Mouse (Mus musculus): Measurements from ENCODE around the gene 9930104L06Rik.
"Not testable (repeated sequence)": the region's sequence is repeated elsewhere in the genome, so short reads cannot be mapped to it uniquely, and the experiment has no call there.

9930104L06Rik gene

DNA sequence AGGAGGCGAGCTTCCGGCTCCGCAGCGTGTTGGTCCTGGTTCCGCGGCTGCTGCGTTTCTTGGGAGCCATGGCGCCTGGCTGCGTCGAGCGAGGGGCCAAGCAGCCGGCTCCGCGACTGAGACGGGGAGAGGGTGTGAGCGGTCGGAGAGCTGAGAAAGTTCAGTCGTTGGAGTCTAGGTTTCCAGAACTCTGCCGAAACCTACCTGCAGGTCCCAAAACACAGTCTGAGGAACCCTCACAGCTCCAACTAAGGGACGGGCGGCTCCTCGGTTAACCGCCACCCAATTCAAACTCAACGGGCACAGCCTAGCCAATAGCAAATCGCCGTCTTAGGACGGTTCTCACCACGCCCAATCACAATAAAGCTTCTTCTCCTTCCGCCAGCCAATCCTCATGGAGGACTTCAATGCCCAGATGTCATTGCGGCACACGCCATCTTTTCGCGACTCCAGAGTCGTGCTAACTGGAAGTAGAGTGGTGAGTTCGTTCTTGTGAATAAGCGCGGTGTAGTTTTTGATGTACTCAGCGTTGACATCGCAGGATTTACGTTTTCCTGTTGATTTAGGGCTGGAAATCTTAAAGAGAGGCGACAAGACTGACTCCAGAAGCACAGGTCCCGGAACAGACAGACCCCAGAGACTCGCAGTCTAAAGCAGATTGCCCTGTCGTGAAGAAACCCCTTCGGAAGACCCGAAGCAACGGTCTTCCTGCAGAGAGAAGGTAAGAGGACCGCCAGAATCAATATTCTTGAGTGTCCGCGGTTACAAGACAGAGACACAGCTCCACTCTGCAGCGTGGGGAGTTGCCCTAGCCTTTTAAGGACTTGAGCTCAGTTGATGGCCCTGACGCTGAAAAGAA lies at the start of gene 9930104L06Rik:
TSS of gene 9930104L06Rik (plus strand) at position 436 of the 859 bp plus-strand sequence.
- DNase-seq (ENCODE audit: low spot score in 2 of 2) = peak; percentile 91 to 93

DNA sequence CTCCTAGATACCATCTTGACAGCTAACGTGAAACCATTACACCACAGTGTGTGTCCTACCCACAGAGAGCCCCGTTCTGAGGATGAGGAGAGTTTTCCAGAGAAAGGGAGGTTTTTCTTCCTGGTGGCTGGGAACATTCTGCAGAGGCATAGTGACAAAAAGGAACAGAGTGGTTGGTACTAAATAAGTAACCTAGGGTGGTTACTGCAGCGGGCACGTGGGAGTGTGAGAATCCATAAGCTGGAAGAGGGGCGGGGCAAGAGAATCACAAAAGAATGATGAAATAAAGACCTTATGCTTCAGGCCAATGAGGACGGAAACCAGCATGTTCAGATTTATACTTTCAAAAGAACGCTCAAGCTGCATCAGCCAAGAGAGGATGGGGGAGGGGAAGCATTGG lies 48.1 kb upstream of the 9930104L06Rik start:
- DNase-seq (ENCODE audit: low spot score in 2 of 2) = no peak

DNA sequence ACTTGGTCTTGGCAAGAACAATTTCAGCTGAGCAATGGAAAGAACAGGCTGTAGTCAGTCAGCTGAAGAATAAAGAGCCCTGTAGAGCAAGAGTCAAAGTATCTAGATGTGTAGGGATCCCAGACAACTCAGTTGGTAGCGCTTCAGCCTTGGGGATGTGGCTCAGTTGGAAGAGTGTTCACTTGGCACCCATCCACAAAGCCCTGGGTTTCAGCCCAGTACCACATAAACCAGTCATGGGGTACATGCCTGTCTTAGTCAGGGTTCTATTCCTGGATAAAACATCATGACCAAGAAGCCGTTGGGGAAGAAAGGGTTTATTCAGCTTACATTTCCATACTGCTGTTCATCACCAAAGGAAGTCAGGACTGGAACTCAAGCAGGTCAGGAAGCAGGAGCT lies 46.9 kb upstream of the 9930104L06Rik start:
- DNase-seq (ENCODE audit: low spot score in 2 of 2) = no peak

DNA sequence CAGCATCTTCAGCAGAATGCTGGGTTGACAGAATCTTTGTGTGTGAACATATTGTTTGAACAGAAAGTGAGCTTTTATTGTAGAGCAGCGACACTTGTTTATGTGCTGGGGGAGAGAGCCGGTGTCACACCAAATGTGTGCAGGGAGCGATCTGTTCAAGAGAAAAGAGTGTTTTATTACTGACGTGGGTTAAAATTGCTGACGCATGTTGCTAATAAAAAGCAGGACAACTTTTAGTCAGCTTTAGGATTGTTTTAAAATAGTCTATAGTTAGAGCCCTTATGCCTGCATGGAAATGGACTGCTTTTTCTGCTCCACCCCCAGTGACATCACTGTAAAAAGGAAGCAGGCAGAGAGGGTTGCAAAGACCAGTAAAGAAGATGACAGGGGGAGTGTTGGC lies 46.0 kb upstream of the 9930104L06Rik start:
- no peak for DNase-seq (ENCODE audit: low spot score in 2 of 2)

DNA sequence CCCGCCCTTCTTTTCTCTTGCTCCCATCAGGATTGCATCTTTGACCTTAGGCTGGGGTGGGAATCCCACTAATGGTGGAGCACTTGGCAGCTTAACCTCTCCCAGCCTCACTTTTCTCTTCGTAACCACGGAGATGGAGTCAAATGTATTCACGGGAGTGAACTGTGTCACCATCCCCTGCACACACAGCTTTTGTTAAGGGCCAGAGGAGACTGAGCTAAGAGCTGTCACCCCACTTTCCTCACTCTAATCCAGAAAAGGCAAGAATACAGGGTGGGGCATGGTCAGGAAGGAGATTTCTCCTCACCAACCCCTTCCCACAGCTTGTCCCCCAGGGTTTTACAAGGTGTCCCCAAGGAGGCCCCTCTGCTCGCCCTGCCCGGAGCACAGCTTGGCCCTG lies 43.1 kb upstream of the 9930104L06Rik start:
- DNase-seq (ENCODE audit: low spot score in 2 of 2) = no peak

DNA sequence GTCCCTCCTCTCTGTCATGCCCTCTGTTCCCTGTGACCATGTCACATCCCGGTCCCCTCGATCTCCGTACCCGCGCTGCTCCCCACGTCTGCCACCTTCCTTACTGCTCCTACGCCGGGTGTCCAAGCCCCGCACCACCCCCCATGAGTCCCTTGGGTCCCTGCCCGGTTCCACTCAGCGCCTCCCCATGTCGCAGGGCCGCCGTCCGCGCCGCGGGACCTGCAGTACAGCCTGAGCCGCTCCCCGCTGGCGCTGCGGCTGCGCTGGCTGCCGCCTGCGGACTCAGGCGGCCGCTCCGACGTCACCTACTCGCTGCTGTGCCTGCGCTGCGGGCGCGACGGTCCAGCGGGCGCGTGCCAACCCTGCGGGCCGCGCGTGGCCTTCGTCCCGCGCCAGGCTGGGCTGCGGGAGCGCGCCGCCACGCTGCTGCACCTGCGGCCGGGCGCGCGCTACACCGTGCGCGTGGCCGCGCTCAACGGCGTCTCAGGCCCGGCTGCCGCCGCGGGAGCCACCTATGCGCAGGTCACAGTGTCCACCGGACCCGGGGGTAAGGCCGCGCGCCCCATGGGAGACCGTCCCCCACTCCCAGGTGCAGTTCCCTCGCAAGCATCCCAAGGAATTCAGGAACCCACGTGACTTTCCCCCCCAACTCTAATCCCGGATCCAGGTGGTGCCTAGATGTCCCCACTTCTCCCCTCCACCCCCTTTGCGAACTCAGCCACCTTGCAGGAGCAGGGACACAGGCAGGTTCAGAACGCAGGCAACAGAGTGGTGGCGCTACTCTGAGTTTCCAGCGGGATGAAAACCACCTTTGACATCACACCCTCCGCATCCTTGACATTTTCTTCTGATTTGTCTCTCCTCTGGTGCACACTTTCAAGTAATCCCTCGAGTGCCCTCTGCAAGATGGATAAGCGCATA lies 42.1 kb upstream of the 9930104L06Rik start:
- DNase-seq (ENCODE audit: low spot score in 2 of 2) = no peak

DNA sequence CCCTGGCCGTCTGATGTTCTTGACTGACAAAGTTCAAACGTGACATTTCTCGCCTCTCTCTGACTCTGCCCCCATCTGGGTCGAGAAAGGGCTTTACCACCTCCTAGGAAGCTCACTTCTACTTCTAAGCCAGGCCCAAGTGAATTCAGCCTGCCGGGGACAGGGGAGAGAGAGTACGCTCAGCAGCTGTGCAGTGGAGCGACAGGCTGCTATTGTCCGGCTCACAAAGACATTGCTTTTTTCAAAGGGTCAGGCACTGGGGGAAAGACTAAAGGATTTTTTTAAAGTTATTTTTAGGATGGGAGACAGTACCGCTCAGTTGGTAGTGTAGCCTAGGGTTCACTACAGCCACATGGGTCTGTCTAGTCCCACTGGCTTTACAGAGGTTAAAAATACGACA lies 38.4 kb upstream of the 9930104L06Rik start:
- DNase-seq (ENCODE audit: low spot score in 2 of 2) = no peak

DNA sequence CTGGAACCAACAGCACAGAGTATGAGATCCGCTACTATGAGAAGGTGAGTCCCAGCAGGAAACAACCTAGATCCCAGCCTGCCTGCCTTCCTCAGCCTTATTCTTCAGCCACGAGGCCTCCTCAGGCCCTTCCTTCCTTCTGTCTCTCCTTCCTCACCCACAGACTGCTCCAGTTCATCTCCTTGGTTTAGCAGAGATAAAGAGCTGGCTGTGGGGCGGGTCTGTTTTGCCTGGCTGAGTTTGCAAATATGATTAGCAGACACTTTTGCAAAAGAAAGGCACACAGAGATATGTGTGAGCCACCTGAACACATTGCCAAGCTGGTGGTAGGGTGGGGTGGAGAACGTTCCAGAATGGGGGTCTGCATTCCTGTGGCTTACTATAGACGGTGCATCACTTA lies 36.9 kb upstream of the 9930104L06Rik start:
- DNase-seq (ENCODE audit: low spot score in 2 of 2) = no peak

DNA sequence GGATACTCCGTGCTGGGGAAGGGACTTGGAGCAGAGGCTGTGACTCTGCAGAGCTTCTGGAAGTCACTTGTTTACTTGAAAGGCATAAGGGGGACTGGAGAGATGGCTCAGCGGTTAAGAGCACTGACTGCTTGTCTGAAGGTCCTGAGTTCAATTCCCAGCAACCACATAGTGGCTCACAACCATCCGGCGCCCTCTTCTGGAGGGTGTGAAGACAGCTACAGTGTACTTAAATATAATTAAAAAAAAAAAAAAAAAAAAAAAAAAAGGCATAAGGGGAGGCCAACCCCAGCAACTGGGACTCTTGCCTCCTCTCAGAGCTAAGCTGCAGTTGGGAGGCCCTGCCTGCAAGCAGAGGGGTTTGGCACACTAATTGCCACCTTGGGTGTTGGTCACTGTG lies 31.4 kb upstream of the 9930104L06Rik start:
- no peak for DNase-seq (ENCODE audit: low spot score in 2 of 2)

DNA sequence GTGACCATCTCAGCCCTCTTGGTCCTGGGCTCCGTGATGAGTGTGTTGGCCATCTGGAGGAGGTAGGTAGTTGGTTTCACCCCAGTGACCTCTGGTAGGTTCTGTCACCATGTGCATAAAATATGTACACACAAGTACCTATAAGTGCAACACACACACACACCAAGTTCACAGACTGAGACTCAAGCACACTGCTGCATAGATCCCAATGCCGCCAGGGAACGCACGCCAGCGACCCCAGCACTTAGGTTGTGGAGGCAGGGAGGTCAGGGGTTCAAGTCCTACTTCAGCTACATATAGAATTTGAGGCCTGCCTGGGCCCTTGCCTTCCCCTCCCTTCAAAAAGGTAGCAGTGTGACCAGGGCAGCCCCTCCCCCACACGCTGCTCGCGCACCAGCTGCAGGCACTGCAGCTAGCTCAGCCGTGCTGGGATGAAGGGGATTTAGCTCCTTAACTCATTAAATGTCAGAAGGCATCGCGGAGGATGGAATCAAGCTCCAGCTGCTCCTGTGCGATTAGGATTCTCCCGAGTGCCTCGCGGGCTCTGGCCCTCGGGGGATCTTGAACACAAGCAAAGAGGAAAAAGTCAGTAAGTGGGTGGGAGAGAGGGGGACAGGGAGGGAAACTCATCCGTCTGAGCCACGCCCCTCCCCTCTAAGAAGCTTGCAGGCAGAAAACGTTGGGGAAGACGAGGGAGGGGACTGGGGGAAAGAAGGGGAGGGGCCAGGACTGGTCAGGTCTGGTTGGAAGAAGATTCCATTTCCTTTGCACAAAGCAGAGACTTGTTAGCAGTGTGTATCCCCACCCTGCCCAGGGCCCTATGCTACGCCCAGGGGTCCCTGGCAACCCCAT lies 30.7 kb upstream of the 9930104L06Rik start:
- DNase-seq (ENCODE audit: low spot score in 2 of 2) = no peak

DNA sequence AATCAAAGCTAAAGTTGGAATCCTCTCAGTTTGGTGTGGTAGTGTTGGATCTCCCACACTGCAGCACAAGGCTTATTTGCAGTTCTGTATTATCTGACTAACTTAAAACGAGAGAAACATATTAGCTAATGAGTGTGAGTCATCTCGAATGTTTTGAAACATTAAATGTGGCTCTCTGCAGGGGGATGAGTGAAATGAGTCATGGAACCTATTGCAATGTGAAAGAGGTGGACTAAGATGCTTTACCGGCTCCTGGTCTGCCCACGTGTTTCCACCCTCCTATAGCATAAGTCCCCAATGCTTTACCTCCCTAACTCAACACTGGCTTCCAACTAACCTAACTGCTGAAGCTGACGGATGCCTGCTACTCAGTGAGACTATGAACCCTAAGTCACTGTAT lies 8.7 kb upstream of the 9930104L06Rik start:
- DNase-seq (ENCODE audit: low spot score in 2 of 2) = no peak

DNA sequence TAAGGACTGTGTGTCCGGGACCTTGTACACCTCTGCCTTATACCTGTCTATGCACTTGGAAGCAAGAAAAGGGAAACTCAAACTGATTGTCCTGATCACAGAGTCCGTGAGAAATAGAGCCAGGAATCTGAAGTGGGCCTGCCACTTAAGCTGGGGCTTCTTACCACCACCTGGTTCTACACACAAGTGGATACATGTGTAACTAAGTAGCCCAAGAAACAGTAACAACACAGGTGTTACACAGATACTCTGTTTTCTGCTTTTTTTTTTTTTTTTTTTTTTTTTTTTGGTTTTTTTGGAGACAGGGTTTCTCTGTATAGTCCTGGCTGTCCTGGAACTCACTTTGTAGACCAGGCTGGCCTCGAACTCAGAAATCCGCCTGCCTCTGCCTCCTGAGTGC lies 2.4 kb downstream of the 9930104L06Rik start, which contains the start of gene Cdca8:
TSS of gene Cdca8 (minus strand) at position 101 of the 400 bp plus-strand sequence.
- DNase-seq (ENCODE audit: low spot score in 2 of 2) = not testable (repeated sequence)

DNA sequence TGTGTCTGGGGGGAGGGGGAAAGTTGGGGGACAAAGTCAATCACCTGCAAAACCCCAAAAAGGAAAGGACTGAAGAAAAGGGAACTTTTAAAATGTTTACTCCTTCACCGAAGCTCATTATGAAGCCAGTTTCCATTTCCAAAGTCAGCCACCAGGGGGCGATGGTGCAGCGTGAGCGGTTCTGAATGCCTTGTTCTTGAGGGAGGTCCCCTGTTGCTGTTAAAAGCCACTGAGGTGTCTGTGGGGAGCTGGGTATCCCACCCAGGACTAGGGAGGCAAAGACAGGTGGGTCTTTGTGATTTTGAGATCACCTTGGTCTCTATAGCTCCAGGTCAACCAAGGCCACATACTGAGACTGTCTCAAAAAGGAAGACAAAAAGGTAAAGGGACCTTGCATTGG lies 6.2 kb downstream of the 9930104L06Rik start:
- peak; percentile 59 to 74 for DNase-seq (ENCODE audit: low spot score in 2 of 2)

DNA sequence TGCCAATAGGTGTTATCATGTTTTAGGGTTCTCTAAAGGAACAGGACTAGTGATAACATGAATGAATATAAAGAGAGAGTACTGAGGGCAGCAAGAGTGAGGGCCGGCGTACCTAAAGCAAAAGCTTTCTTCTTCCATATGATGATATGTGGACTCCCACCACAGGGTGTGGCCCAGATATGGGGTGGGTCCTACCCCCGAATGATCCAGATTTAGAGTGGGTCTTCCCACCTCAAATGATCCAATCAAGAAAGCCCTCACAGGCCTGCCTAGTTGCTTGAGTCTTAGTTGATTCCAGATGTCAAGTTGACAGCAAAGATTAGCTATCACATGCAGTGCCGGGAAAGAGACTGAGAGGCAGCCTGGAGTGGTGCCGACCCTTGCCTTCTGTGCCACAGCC lies 6.9 kb downstream of the 9930104L06Rik start:
- DNase-seq (ENCODE audit: low spot score in 2 of 2) = no peak

DNA sequence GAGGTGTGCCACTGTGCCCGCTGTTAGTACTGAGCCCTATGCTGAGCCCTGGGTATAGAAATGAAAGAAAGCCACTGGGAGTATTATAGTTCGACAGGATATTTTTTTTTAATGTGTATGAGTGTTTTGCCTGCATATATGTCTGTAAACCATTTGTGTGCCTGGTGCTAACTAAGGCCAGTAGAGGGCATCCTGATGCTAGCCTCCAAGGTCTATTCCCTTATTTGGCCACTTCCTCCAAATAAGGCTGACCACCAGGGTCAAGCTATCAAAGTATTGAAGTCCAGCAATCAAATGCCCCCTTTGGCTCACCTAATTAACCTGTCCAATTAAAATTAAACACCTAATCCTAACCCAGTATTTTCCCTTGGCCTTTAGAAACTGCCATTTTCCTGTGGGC lies 8.1 kb downstream of the 9930104L06Rik start:
- no peak for DNase-seq (ENCODE audit: low spot score in 2 of 2)

DNA sequence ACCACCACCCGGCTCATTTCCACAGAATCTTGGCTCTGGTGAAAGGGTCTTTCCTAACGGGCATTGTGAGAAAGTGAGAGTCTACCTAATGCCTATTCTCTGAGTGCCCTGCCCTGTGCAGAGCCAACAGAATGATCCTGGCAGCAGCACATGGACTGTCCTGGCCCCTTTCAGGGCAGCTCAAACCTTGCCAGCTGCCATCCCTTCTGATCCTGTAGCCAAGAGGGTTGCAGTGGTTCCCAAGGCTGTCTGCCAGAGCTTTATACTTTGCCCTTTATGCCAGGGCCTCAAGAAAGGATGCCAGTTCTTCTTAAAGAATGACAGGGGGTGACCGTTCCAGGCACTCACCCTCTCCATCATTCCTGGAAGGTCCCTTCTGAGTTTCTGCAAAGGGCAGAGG lies 12.6 kb downstream of the 9930104L06Rik start:
- DNase-seq (ENCODE audit: low spot score in 2 of 2) = no peak

DNA sequence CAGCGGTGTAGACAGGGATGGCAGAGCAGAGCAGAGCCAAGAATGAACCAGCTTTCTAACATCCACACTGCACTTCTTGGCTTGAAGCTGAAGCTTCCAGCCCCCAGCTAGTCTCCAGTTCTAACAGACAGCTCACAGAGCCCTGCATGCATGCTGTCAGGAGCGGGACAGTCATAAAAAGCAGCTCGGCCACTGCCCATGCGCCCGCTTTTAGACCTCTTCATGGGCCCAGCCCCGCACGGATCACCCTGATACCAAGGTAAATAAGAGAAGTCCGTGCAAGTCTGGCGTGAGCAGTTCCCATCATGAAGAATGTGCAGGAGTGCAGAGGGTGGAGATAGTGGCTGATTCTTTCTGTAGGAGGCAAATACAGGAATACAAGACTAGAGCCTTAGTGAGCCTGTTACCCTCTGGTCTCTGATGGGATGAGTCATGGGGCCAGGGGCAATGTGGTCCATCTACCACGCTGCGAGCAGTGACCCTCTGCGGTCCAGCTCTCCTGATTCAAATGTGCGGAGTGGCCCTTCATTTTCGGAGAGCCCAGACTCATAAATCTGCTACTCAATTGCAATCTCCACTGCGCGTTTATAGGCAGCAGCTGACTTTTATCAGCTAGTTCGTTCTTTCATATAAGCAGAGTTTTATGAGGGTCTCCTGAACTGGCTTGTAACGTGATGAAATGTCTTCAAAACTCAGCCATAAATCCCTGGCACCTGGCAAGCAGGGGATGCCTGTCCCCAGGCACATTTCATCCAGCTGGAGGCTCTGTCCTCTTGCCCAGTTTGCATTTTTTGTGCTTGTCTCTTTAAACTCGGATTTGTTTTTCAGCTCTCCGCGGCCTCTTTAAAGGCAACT lies 13.6 kb downstream of the 9930104L06Rik start:
- DNase-seq (ENCODE audit: low spot score in 2 of 2) = no peak

DNA sequence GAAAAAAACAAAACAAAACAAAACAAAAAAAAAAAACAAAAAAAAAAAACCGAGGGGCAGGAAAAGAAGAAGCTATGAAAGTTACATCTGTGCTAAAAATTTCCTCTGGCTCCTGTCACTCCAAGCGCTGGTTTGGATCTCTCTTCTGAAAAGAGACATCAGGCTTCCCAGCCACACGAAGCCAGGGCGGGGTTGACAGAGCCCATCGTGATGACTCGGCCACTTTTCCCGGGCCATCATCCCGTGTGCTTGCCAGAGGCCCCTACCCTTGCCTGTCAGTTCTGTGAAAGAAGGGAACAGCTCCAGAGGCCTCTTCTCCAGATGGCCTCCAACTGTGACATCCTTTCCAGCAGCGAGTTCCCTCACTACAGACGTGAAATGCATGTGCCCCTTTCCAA lies 14.2 kb downstream of the 9930104L06Rik start:
- no peak for DNase-seq (ENCODE audit: low spot score in 2 of 2)

DNA sequence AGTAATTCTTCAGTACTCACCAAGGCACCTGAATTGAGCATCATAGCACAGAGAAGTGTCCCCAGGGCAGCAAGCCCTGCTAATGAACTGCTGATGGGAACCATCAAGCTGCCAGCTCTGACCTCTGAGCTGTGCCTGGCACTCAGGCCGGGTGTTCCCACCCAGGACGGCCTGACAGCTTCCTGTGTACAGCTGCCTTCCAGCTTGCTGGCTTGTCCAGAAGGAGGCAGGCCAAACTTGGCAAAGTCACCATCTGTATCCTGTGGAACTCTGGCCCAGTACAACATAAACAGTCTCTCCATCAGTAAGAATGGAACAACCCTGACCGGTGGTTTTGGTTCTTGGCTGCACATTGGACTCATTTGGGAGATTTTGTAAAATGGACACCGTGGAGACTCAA lies 16.7 kb downstream of the 9930104L06Rik start:
- no peak for DNase-seq (ENCODE audit: low spot score in 2 of 2)

DNA sequence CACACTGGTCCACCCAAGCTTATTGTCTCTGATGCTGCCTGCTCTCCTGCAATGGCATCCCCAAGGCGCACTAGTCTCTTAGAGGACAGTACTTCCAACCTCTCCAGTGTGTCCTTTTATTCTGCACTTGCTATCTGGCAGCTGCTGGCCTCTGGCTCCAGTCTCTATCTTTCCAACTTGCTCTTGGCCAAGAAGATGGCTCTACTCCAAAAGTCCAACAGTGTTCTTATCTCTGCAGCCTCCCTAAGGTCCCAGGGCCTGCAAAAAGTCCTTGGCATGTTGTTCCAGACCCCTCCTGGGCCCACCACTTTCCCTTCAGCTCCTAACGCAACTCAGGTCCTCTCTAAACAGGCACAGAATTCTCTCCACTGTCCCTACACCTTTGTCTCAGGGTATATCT lies 20.4 kb downstream of the 9930104L06Rik start:
- DNase-seq (ENCODE audit: low spot score in 2 of 2) = no peak

DNA sequence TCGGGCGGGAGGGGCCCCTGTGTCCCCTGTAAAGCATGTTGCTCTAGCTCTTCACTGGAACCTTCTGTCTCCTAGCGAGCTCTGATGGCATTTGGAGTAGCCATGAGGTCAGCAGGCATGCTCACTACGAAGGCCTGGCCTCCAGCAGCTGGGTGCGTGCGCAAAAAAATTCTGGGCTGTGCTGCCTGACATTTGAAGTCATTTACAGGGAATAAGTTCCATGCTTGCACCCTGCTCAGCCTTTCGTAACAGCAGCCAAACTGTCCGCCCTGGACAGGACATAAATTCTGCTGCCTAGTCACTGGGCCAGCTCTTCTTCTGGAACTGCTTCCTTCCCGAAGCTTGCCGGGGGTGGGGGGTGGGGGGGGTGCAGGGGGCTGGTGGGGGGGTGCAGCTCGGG lies 22.2 kb downstream of the 9930104L06Rik start:
- DNase-seq (ENCODE audit: low spot score in 2 of 2) = no peak

All from natural killer cell, adult 2 months (primary cell).